Mouse (Mus musculus): ENCODE measurements around the gene Tmem143. TPM values are rescaled to one million over a fixed set of nuclear protein-coding genes. Genes with fewer than 3 reads are reported as not detected.
"Not testable (repeated sequence)": the region's sequence is repeated elsewhere in the genome, so short reads cannot be mapped to it uniquely, and the experiment has no call there.

Tmem143 gene
- total RNA-seq, 1 experiment from 2014 or later = 16.2 TPM

DNA sequence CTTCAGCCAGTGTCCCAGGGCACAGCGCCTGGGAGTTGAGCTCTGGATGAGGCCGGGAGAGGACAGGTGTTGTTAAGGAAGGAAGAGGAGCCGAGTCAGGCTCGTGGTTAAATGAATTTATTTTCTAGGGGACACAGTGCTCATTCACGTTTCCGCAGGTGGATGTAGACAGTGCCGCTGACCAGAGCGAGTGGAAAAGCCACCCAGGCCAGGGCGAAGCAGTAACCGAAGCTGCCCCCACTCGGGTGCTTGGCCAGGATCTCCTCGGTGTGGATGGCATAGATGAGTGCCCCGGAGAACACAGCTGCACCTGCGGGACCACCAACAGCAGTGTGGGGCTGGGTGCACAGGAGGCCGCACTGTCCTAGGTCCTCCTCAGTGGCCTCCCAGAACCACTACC lies 21.2 kb downstream of the Tmem143 start:
- no peak for ATAC-seq (replicated peaks in 1 of 2; ENCODE audit: insufficient read depth in 1 of 2, low FRiP score in 2 of 2, low TSS enrichment in 1 of 2, low read depth in 1 of 2, poor library complexity in 2 of 2, severe bottlenecking in 2 of 2)

DNA sequence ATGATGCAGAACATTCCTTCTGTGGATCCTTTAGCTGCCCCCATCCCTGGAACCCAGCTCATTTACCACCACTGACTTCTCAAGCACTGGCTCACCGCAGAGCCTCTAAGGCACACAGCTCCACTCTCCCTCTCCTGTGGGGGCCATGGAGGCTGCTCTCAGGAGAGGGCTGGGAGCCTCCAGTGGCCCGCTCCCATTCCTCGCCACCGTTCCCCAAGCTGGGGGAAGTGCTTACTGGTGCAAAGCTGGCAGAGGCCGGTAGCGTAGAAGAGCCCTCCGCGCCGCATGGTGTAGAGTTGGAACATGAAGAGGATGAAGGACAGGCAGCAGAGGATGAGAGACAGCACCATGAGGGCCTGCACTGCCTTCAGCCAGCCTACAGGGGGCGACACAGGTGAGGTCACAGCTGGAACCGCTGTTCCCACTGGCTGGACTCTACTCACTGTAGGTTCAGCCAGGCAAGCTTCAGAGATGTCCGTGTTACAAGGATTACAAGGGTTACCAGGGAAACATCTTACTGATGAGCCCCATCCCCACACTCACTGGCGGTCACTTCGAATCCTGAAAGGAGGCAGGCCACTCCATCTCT lies 22.4 kb downstream of the Tmem143 start:
- no peak for ATAC-seq (replicated peaks in 1 of 2; ENCODE audit: insufficient read depth in 1 of 2, low FRiP score in 2 of 2, low TSS enrichment in 1 of 2, low read depth in 1 of 2, poor library complexity in 2 of 2, severe bottlenecking in 2 of 2)

DNA sequence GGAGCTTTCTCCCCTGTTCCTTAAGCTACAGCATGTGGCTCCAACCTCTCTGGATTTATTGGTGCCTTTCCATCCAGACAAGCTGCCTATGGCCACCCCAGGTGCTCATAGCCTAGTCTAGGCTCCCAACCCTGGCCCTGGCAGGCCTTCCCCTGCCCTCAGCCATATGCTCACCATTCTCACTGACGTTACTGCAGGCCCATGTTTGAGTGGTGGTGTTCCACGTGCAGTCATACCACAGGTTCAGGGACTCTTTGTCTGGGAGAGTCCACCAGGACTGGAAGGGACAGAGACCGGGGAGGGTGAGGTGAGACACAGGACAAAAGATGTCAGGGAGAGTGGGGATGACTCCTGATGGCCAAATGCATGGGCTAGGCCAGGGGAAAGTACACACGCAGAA lies 23.0 kb downstream of the Tmem143 start:
- no peak for ATAC-seq (replicated peaks in 1 of 2; ENCODE audit: insufficient read depth in 1 of 2, low FRiP score in 2 of 2, low TSS enrichment in 1 of 2, low read depth in 1 of 2, poor library complexity in 2 of 2, severe bottlenecking in 2 of 2)

DNA sequence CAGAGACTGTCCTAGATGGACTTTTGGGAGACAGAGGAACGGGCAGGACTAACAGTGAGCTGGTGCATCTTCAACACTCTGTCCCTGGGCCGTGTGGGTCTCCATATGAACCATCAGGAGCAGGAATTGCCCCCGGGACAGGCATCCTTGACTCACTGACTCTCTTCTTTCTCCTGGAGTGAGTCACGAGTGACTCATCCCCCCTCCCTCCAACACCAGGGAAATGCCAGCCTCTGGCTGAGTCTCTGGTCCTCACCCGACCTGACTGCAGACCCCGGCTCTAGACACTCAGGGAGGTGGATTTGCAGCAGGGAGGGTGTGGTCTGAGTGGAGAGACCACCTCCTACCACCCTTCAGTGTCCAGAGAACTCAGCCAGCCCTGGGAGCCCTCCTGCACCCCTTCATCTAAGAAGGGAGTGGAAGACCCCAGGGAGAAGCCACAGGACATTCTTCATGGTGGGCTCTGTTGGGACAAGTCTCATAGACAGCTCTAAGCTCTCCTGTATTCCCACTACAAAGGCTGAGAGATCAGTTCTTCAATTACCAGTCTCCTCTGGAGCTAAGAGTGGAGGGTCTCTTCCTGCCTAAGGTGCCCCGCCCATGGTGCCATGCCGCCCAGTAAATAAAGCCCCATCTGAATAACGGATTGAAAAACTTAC lies 24.0 kb downstream of the Tmem143 start:
- ATAC-seq (replicated peaks in 1 of 2; ENCODE audit: insufficient read depth in 1 of 2, low FRiP score in 2 of 2, low TSS enrichment in 1 of 2, low read depth in 1 of 2, poor library complexity in 2 of 2, severe bottlenecking in 2 of 2) = no peak

- ATAC-seq (replicated peaks in 1 of 2; ENCODE audit: insufficient read depth in 1 of 2, low FRiP score in 2 of 2, low TSS enrichment in 1 of 2, low read depth in 1 of 2, poor library complexity in 2 of 2, severe bottlenecking in 2 of 2) = peak; percentile 21 to 25
Measured at GRCm38 (mm10) chr7:45921242-45921621, 24.5 kb downstream of the Tmem143 start, which contains the start of gene Emp3. Emp3 (minus strand) TSS chr7:45921404.

DNA sequence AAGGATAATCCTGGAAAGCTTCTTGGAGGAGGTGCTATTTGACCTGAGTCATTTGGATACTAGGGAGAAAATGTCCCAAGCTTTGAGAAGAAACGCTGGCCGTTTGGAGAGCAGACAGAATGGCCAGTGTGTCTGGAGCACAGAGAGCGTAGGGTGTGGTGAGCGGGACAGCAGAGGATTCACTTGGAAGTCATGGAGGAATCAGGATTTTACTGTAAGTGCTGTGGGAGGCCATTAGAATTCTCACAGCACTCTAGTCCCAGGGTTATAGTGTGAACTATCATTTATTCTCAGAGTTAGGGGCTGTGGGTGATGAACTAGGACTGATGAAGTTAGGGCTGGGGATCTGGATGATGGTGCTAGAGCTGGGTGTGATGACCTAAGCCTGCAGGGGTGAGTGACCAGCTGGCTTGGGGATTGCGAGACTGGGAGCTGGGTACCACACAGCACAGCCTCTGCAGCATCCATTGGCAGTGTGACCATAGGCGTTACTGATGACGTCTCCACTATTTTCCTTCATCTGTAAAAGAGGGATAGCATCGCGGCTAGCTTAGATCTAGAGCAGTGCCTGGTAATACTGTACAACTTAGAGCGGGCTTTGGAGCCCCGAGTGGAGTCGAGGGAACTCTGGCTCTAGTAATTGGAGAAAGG lies 25.3 kb downstream of the Tmem143 start:
- no peak for ATAC-seq (replicated peaks in 1 of 2; ENCODE audit: insufficient read depth in 1 of 2, low FRiP score in 2 of 2, low TSS enrichment in 1 of 2, low read depth in 1 of 2, poor library complexity in 2 of 2, severe bottlenecking in 2 of 2)

DNA sequence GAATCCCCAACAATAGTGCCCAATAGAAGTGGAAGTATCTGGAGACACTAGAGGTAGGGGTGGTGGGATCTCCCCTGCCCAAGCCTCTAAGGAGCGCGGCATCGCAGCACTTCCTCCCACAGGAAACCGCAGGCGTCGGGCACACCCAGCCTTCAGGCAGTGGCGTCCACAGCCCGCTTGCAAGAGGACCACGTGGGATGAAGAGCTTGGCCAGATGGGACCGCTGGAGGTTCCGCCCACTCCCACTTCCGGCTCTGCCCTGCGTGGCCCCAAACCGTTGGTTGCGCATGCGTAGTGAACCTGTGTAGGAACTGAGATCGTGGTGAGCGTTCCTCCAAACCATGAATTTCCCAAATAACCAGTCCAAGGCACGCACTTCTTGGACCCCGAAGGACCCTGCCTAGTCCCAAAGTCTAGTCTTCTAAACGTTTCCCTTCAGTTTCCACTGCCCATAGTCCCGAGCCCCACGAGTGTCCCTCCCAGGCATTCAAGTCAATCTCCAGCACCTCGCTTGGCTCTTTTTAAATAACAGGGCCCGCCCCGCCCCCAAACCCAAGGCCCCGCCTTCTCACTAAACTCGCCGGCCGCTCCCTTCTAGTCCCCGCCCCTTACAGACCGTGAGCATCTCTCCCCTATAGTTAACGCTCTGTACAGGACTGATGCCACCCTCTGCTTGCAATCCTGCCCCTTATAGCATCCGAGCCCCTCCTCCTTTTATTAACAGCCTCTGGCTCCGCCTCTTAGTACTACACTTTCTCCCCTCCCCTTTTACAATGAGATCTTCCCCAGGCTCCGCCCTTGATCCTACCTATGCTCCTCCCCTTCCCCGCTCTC lies 26.4 kb downstream of the Tmem143 start:
- peak; percentile 65 to 82 for ATAC-seq (replicated peaks in 1 of 2; ENCODE audit: insufficient read depth in 1 of 2, low FRiP score in 2 of 2, low TSS enrichment in 1 of 2, low read depth in 1 of 2, poor library complexity in 2 of 2, severe bottlenecking in 2 of 2)

DNA sequence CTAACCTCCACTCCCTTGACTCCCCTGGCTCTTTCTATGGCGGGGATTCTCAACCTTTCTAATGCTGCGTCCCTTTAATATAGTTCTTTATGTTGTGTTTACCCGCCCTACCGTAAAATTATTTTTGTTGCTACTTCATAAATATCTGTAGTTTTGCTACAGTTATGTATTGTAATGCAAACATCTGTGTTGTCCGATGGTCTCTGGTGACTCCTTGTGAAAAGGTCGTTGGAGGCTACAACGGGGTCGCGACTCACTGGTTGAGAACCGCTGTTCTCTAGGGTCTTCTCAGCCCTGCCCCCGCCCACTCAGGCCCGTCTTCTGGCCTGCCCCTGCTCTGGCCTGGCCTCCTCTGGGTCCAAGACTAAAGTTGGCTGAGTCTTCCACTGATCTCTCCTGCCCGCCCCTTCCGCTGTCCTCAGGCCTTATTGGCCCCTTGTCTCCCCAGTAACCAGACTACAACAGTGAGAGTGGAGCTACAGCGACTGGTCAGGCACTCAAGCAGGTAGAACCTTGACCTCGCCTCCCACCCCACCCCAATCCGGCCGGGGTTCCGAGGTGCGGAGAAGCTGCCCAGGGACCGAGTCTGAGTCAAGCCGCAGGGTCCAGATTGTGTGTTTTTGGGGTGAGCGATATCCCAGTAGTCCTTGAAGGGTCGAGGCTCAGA lies 27.2 kb downstream of the Tmem143 start, which contains the start of gene Ccdc114:
Gene Ccdc114 (plus strand): TSS at position 311 of the 667 bp plus-strand sequence.
- peak; percentile 34 to 36 for ATAC-seq (replicated peaks in 1 of 2; ENCODE audit: insufficient read depth in 1 of 2, low FRiP score in 2 of 2, low TSS enrichment in 1 of 2, low read depth in 1 of 2, poor library complexity in 2 of 2, severe bottlenecking in 2 of 2)

GRCm38 (mm10) chr7:45924429-45924816 lies 27.7 kb downstream of the Tmem143 start:
- no peak for ATAC-seq (replicated peaks in 1 of 2; ENCODE audit: insufficient read depth in 1 of 2, low FRiP score in 2 of 2, low TSS enrichment in 1 of 2, low read depth in 1 of 2, poor library complexity in 2 of 2, severe bottlenecking in 2 of 2)

- no peak for ATAC-seq (replicated peaks in 1 of 2; ENCODE audit: insufficient read depth in 1 of 2, low FRiP score in 2 of 2, low TSS enrichment in 1 of 2, low read depth in 1 of 2, poor library complexity in 2 of 2, severe bottlenecking in 2 of 2)
Measured at GRCm38 (mm10) chr7:45928626-45929295, 32.0 kb downstream of the Tmem143 start.

GRCm38 (mm10) chr7:45929688-45930087 lies 32.9 kb downstream of the Tmem143 start:
- ATAC-seq (replicated peaks in 1 of 2; ENCODE audit: insufficient read depth in 1 of 2, low FRiP score in 2 of 2, low TSS enrichment in 1 of 2, low read depth in 1 of 2, poor library complexity in 2 of 2, severe bottlenecking in 2 of 2) = no peak

GRCm38 (mm10) chr7:45933766-45934165 lies 37.0 kb downstream of the Tmem143 start:
- not testable (repeated sequence) for ATAC-seq (replicated peaks in 1 of 2; ENCODE audit: insufficient read depth in 1 of 2, low FRiP score in 2 of 2, low TSS enrichment in 1 of 2, low read depth in 1 of 2, poor library complexity in 2 of 2, severe bottlenecking in 2 of 2)

DNA sequence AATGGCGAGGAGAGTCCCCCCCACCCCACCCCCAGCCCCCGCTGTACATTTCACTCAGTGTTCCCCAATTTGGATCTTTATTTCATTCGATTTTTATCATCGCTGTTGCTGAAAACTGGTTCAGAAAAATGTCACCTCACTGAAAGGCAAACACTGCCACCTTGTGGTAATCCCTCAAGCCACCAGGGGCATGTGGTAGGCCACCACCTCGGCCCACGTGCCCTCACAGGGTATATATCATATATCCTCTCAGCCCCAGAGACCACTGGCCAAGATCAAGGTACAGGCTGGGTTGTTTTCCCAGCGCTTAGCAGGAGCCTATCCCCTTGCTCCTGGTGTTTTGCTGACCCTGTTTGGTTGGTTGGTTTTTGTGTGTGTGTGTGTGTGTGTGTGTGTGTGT lies 38.4 kb downstream of the Tmem143 start:
- peak; percentile 82 to 88; a peak in 3 of 4 replicates for ATAC-seq (replicated peaks in 1 of 2; ENCODE audit: insufficient read depth in 1 of 2, low FRiP score in 2 of 2, low TSS enrichment in 1 of 2, low read depth in 1 of 2, poor library complexity in 2 of 2, severe bottlenecking in 2 of 2)

DNA sequence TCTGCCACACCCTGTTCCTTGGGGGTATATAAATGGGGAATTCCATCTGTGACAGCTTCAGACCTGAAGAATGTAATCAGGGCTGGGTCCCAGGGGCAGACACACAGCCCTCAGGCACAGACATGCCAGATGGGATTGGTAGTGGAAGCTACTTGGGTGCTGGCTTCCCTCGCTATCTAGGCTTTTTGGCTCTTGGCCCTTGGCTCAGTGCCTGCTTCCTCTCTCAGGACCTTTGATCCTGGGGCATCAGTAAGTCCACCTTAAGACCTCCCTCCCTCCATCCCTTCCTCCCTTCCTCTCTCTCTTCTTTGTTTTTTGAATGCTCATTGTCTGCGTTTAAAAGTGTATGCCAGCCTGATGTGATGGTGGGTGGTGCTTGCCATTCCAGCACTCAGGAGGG lies 43.1 kb downstream of the Tmem143 start:
- ATAC-seq (replicated peaks in 1 of 2; ENCODE audit: insufficient read depth in 1 of 2, low FRiP score in 2 of 2, low TSS enrichment in 1 of 2, low read depth in 1 of 2, poor library complexity in 2 of 2, severe bottlenecking in 2 of 2) = no peak

DNA sequence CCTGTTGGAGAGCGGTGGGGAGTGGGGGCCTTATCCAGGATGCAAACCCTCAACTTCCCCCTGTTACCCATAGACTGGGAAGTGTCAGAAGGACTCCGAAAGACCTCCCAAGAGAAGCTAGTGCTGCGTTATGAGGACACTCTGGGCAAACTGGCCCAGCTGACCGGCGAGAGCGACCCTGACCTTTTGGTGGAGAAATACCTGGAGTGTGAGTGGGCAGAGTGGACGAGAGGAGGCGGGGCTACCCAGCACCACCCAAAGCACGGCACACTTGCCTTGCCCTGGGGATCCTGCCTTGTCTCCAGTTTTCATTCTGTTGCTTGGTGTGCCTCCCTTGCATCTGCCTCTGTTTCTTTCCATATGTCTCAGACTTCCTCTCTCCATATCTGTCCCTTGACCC lies 45.2 kb downstream of the Tmem143 start:
- ATAC-seq (replicated peaks in 1 of 2; ENCODE audit: insufficient read depth in 1 of 2, low FRiP score in 2 of 2, low TSS enrichment in 1 of 2, low read depth in 1 of 2, poor library complexity in 2 of 2, severe bottlenecking in 2 of 2) = no peak

DNA sequence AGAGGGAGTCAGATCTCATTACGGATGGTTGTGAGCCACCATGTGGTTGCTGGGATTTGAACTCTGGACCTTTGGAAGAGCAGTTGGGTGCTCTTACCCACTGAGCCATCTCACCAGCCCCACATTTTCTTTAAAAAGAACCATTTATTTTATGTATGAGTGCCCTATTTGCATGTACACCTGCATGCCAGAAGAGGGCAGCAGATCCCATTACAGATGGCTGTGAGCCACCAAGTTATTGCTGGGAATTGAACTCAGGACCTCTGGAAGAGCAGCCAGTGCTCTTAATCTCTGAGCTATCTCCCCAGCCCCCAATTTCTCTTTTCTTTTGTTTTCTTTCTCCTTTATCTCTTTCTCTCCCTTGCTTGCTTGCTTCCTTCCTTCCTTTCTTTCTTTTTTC lies 46.5 kb downstream of the Tmem143 start:
- not testable (repeated sequence) for ATAC-seq (replicated peaks in 1 of 2; ENCODE audit: insufficient read depth in 1 of 2, low FRiP score in 2 of 2, low TSS enrichment in 1 of 2, low read depth in 1 of 2, poor library complexity in 2 of 2, severe bottlenecking in 2 of 2)

DNA sequence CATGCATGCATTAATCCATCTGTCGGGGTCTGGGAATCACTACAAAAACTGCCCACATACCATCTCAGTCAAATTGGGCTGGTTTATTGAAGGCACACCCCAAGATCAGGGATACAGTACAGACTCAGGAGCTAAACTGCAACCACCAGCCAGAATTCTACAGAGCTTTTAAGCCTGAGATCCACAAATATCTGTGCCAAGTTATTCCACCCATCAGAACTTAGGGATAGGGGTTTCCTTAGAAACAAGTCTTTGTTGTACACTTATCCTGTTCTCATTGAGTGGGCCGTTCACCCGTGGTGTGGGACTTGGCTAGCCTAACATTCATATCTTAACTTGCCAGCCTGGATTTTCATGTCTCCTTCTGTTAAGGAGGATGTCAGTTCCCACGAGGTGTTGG lies 52.3 kb downstream of the Tmem143 start:
- ATAC-seq (replicated peaks in 1 of 2; ENCODE audit: insufficient read depth in 1 of 2, low FRiP score in 2 of 2, low TSS enrichment in 1 of 2, low read depth in 1 of 2, poor library complexity in 2 of 2, severe bottlenecking in 2 of 2) = no peak
